Mouse (Mus musculus) small intestine, adult 2 months (tissue): ENCODE results near the gene Gm20388.

Experiments
- CTCF ChIP-seq: fragments of 200-500 bp; IDR thresholded peaks from 2 replicates; pipeline ENCODE4 v1.5.1; 2012; ENCODE audit warnings: low read depth, mild to moderate bottlenecking, control low read depth, inconsistent platforms, low read length, moderate library complexity, mixed read lengths; ENCODE audit not compliant: insufficient replicate concordance, insufficient read length; ENCODE audit errors: extremely low read depth
- POLR2A ChIP-seq: fragments of 200-500 bp; IDR thresholded peaks from 2 replicates; pipeline ENCODE4 v1.6.1; 2012; ENCODE audit warnings: low read depth, mild to moderate bottlenecking, control low read depth, inconsistent platforms, low read length, moderate library complexity

GRCm38 (mm10) chr8:123655351-123655779 is 3744.7 kb downstream of the Gm20388 start:
- TF ChIP-seq CTCF: no peak
- TF ChIP-seq POLR2A: no peak
